Mouse (Mus musculus) embryonic facial prominence, embryonic 11.5 days (tissue): ENCODE results near the gene Man2a2. TPM values are rescaled to one million over a fixed set of nuclear protein-coding genes. Genes with fewer than 3 reads are reported as not detected.
"Not testable (repeated sequence)": the region's sequence is repeated elsewhere in the genome, so short reads cannot be mapped to it uniquely, and the experiment has no call there.

ENCODE experiments used
- ATAC-seq: fragments of 200-750 bp; cut with Nextera tagmentation; replicated peaks from 2 replicates; pipeline ENCODE4 v1.8.0; 2017; ENCODE audit warnings: low read depth; ENCODE audit not compliant: insufficient number of reproducible peaks, low FRiP score, low TSS enrichment
- DNase-seq: peaks from one replicate; pipeline ENCODE4 v3.0.0-alpha.2; 2015; ENCODE audit warnings: low spot score
- H3K27ac ChIP-seq: fragments of 300-500 bp; sonication (generic); replicated peaks from 2 replicates; pipeline ENCODE4 v1.5.1; 2014; ENCODE audit warnings: mild to moderate bottlenecking, low read depth, low read length, control low read depth
- H3K27me3 ChIP-seq: fragments of 300-500 bp; sonication (generic); 2 replicates; pipeline ENCODE4 v1.6.1; 2014; ENCODE audit warnings: mild to moderate bottlenecking, low read length, moderate library complexity, mixed read lengths; ENCODE audit not compliant: control insufficient read depth, insufficient read depth
- H3K36me3 ChIP-seq: fragments of 300-500 bp; sonication (generic); replicated peaks from 2 replicates; pipeline ENCODE4 v1.6.1; 2014; ENCODE audit warnings: low read depth, mild to moderate bottlenecking, low read length, moderate library complexity, mixed read lengths; ENCODE audit not compliant: control insufficient read depth, insufficient read depth
- H3K4me1 ChIP-seq: fragments of 300-500 bp; sonication (generic); 2 replicates; pipeline ENCODE4 v1.6.1; 2014; ENCODE audit warnings: low read length, mixed read lengths; ENCODE audit not compliant: control insufficient read depth, insufficient read depth
- H3K4me2 ChIP-seq: fragments of 300-500 bp; sonication (generic); 2 replicates; pipeline ENCODE4 v1.6.1; 2014; ENCODE audit warnings: low read depth, mild to moderate bottlenecking, control low read depth, low read length, moderate library complexity
- H3K4me3 ChIP-seq: fragments of 300-500 bp; sonication (generic); 2 replicates; pipeline ENCODE4 v1.5.1; 2014; ENCODE audit warnings: low read depth, low read length, control low read depth
- H3K9ac ChIP-seq: fragments of 300-500 bp; sonication (generic); replicated peaks from 2 replicates; pipeline ENCODE4 v1.6.1; 2014; ENCODE audit warnings: mild to moderate bottlenecking, control low read depth, low read length
- H3K9me3 ChIP-seq: fragments of 300-500 bp; sonication (generic); replicated peaks from 2 replicates; pipeline ENCODE4 v1.6.1; 2016; ENCODE audit warnings: mild to moderate bottlenecking, low read length, inconsistent platforms, mixed read lengths; ENCODE audit not compliant: control insufficient read depth
- WGBS: fragments of 180-500 bp; shearing (Covaris S2); extraction: QIAGEN DNeasy Blood & Tissue Kit; methylation state at CpG from one replicate; pipeline ENCODE4 v1.1.7; 2014; 5-methylcytosine and 5-hydroxymethylcytosine counted together
- polyA plus RNA-seq: library from polyadenylated mRNA; unstranded; fragments of >200 nt; fragmentation: Nextera tagmentation; extraction: Ambion mirVana; gene quantifications from 2 replicates; pipeline ENCODE4 v1.2.1, GENCODE M21; 2014

Gene Man2a2
- polyA plus RNA-seq, 1 experiment from 2014 or later, result 6.6 TPM

- H3K4me2 ChIP-seq, result peak overlapping the region; percentile 86
- DNase-seq, result peak; percentile 26
- peak overlapping the region; percentile 66 for H3K9ac ChIP-seq
- H3K9me3 ChIP-seq, result no peaks in the 10 kb centered on the region
- 7% methylated on average over 17 of the region's 17 CpGs for WGBS
- H3K4me3 ChIP-seq, result peak overlapping the region; percentile 66
- no peak for ATAC-seq
- no peaks in the 10 kb centered on the region for H3K27me3 ChIP-seq
- peaks cover 10% of the 10 kb centered on the region for H3K36me3 ChIP-seq
- H3K27ac ChIP-seq, result no peak overlapping the region
- H3K4me1 ChIP-seq, result no peaks in the 10 kb centered on the region; the same call in 1 of the 2 replicates
These were observed 31.8 kb downstream of the Man2a2 start for GRCm38 (mm10) chr7:80339371-80339770.

GRCm38 (mm10) chr7:80336932-80337331 lies 34.2 kb downstream of the Man2a2 start:
- no peak overlapping the region for H3K4me3 ChIP-seq
- no peaks in the 10 kb centered on the region for H3K27me3 ChIP-seq
- no peak for ATAC-seq
- DNase-seq, result no peak
- H3K9me3 ChIP-seq, result no peaks in the 10 kb centered on the region
- peaks cover 30% of the 10 kb centered on the region for H3K36me3 ChIP-seq
- H3K27ac ChIP-seq, result no peak overlapping the region
- 89% methylated on average over 3 of the region's 3 CpGs for WGBS
- H3K9ac ChIP-seq, result no peak overlapping the region
- H3K4me1 ChIP-seq, result no peaks in the 10 kb centered on the region; the same call in 1 of the 2 replicates
- no peak overlapping the region for H3K4me2 ChIP-seq

GRCm38 (mm10) chr7:80334848-80335247 lies 36.3 kb downstream of the Man2a2 start:
- Histone ChIP-seq H3K9ac (no peak overlapping the region), H3K4me3 (no peak overlapping the region)
- 89% methylated on average over 4 of the region's 4 CpGs for WGBS

GRCm38 (mm10) chr7:80331433-80331832 lies 39.7 kb downstream of the Man2a2 start:
- 99% methylated on average over 19 of the region's 19 CpGs for WGBS
- H3K4me3 ChIP-seq, result no peak overlapping the region
- no peak overlapping the region for H3K4me2 ChIP-seq
- peaks cover 39% of the 10 kb centered on the region for H3K36me3 ChIP-seq
- H3K27ac ChIP-seq, result no peak overlapping the region
- ATAC-seq, result no peak
- DNase-seq, result no peak
- no peaks in the 10 kb centered on the region for H3K4me1 ChIP-seq
- H3K9me3 ChIP-seq, result no peaks in the 10 kb centered on the region
- no peaks in the 10 kb centered on the region for H3K27me3 ChIP-seq
- no peak overlapping the region for H3K9ac ChIP-seq

More at GRCm38 (mm10) chr7:80334848-80335247, 36.3 kb downstream of the Man2a2 start:
- DNase-seq (no peak), ATAC-seq (no peak)
- Histone ChIP-seq H3K4me1 (no peaks in the 10 kb centered on the region), H3K4me2 (no peak overlapping the region), H3K36me3 (peaks cover 39% of the 10 kb centered on the region), H3K9me3 (no peaks in the 10 kb centered on the region), H3K27ac (no peak overlapping the region), H3K27me3 (no peaks in the 10 kb centered on the region)

GRCm38 (mm10) chr7:80330278-80330677 lies 40.9 kb downstream of the Man2a2 start:
- no peak overlapping the region for H3K4me3 ChIP-seq
- DNase-seq, result no peak
- no peak overlapping the region for H3K4me2 ChIP-seq
- H3K36me3 ChIP-seq, result peaks cover 40% of the 10 kb centered on the region
- H3K27me3 ChIP-seq, result no peaks in the 10 kb centered on the region
- ATAC-seq, result no peak
- H3K9me3 ChIP-seq, result no peaks in the 10 kb centered on the region
- no peaks in the 10 kb centered on the region for H3K4me1 ChIP-seq
- H3K27ac ChIP-seq, result no peak overlapping the region
- H3K9ac ChIP-seq, result no peak overlapping the region
- 90% methylated on average over 8 of the region's 8 CpGs for WGBS

- peaks cover 14% of the 10 kb centered on the region for H3K36me3 ChIP-seq
- no peak overlapping the region for H3K9ac ChIP-seq
- H3K27me3 ChIP-seq, result no peaks in the 10 kb centered on the region
- DNase-seq (no peak), ATAC-seq (no peak)
- no peak overlapping the region for H3K4me2 ChIP-seq
- H3K9me3 ChIP-seq, result no peaks in the 10 kb centered on the region
- no peak overlapping the region for H3K4me3 ChIP-seq
- 96% methylated on average over 19 of the region's 19 CpGs for WGBS
- H3K27ac ChIP-seq, result no peak overlapping the region
- H3K4me1 ChIP-seq, result no peaks in the 10 kb centered on the region
These were observed 45.1 kb downstream of the Man2a2 start for GRCm38 (mm10) chr7:80326076-80326475.

GRCm38 (mm10) chr7:80325292-80325868 lies 45.8 kb downstream of the Man2a2 start:
- DNase-seq (no peak), ATAC-seq (no peak)
- H3K27me3 ChIP-seq, result no peaks in the 10 kb centered on the region
- no peak overlapping the region for H3K27ac ChIP-seq
- H3K9ac ChIP-seq, result no peak overlapping the region
- H3K4me1 ChIP-seq, result no peaks in the 10 kb centered on the region
- no peak overlapping the region for H3K4me3 ChIP-seq
- no peak overlapping the region for H3K4me2 ChIP-seq
- H3K36me3 ChIP-seq, result peaks cover 10% of the 10 kb centered on the region
- 93% methylated on average over 16 of the region's 16 CpGs for WGBS
- H3K9me3 ChIP-seq, result no peaks in the 10 kb centered on the region

GRCm38 (mm10) chr7:80324816-80325119 lies 46.4 kb downstream of the Man2a2 start:
- not testable (repeated sequence) for H3K27ac ChIP-seq, H3K4me2 ChIP-seq, H3K4me3 ChIP-seq, H3K36me3 ChIP-seq, H3K9me3 ChIP-seq, H3K4me1 ChIP-seq, ATAC-seq, H3K9ac ChIP-seq, DNase-seq, H3K27me3 ChIP-seq
- 48% methylated on average over 4 of the region's 5 CpGs for WGBS
